Mouse (Mus musculus) erythroblast, embryonic 14.5 days (primary cell): Measurements from ENCODE around the gene Txndc17.

Source experiments
- GATA1 ChIP-seq: IDR thresholded peaks from 2 replicates; pipeline ENCODE4 v1.6.1; 2012; ENCODE audit warnings: low read length, inconsistent platforms, mixed read lengths
- TAL1 ChIP-seq: IDR thresholded peaks from 3 replicates; pipeline ENCODE4 v1.6.1; 2012; ENCODE audit warnings: low read length, inconsistent platforms, mixed read lengths

- TF ChIP-seq GATA1 (no peak), TAL1 (no peak)
These were observed 44.1 kb upstream of the Txndc17 start for GRCm38 (mm10) chr11:72163198-72163597.
